Mouse (Mus musculus) forebrain, embryonic 15.5 days (tissue): ENCODE data around the gene Prepl. TPM values are rescaled to one million over a fixed set of nuclear protein-coding genes. Genes with fewer than 3 reads are reported as not detected.

Source experiments
- ATAC-seq: fragments of 200-750 bp; cut with Nextera tagmentation; replicated peaks from 2 replicates; pipeline ENCODE4 v1.8.0; 2017; ENCODE audit warnings: mild to moderate bottlenecking, moderate TSS enrichment, moderate library complexity
- H3K27ac ChIP-seq: fragments of 300-500 bp; sonication (generic); replicated peaks from 2 replicates; pipeline ENCODE4 v1.5.1; 2015; ENCODE audit warnings: mild to moderate bottlenecking, inconsistent platforms
- H3K27me3 ChIP-seq: fragments of 300-500 bp; sonication (generic); 2 replicates; pipeline ENCODE4 v1.6.1; 2015; ENCODE audit warnings: inconsistent platforms
- H3K36me3 ChIP-seq: fragments of 300-500 bp; sonication (generic); 2 replicates; pipeline ENCODE4 v1.6.1; 2015; ENCODE audit warnings: mild to moderate bottlenecking, inconsistent platforms
- H3K4me1 ChIP-seq: fragments of 300-500 bp; sonication (generic); 2 replicates; pipeline ENCODE4 v1.6.1; 2015; ENCODE audit warnings: inconsistent platforms
- H3K4me2 ChIP-seq: fragments of 300-500 bp; sonication (generic); replicated peaks from 2 replicates; pipeline ENCODE4 v1.6.1; 2015; ENCODE audit warnings: mild to moderate bottlenecking, inconsistent platforms
- H3K4me3 ChIP-seq: fragments of 300-500 bp; sonication (generic); 2 replicates; pipeline ENCODE4 v1.5.1; 2015; ENCODE audit warnings: mild to moderate bottlenecking, inconsistent platforms
- H3K9ac ChIP-seq: fragments of 300-500 bp; sonication (generic); replicated peaks from 2 replicates; pipeline ENCODE4 v1.6.1; 2015; ENCODE audit warnings: mild to moderate bottlenecking, inconsistent platforms
- H3K9me3 ChIP-seq: fragments of 300-500 bp; sonication (generic); 2 replicates; pipeline ENCODE4 v1.6.1; 2016; ENCODE audit warnings: inconsistent platforms
- WGBS: fragments of 180-500 bp; shearing (Covaris S2); methylation state at CpG from one replicate; pipeline ENCODE4 v1.1.7; 2015; ENCODE audit warnings: mixed read lengths; 5-methylcytosine and 5-hydroxymethylcytosine counted together
- polyA plus RNA-seq: library from polyadenylated mRNA; unstranded; fragments of >200 nt; fragmentation: Nextera tagmentation; extraction: Ambion mirVana; gene quantifications from 2 replicates; pipeline ENCODE4 v1.2.1, GENCODE M21; 2015

The Prepl gene
- polyA plus RNA-seq = 56.1 and 62.0 TPM in 2 replicates

- Histone ChIP-seq H3K9me3 (no peaks in the 10 kb centered on the region), H3K4me3 (peak within 1 kb of the TSS; percentile 100), H3K36me3 (no peaks in the 10 kb centered on the region), H3K27me3 (no peaks in the 10 kb centered on the region), H3K4me1 (peaks cover 24% of the 10 kb centered on the region), H3K9ac (peak within 1 kb of the TSS; percentile 88), H3K27ac (peak within 1 kb of the TSS; percentile 89), H3K4me2 (peak within 1 kb of the TSS; percentile 94)
- WGBS = under 1% methylated on average over 62 of the region's 63 CpGs
- ATAC-seq = peak; percentile 99
These were observed at the start of gene Prepl, which contains the start of gene Camkmt for GRCm38 (mm10) chr17:85090120-85091099. TSS of gene Prepl (minus strand) at chr17:85090241. TSS of gene Camkmt (plus strand) at chr17:85090552.

- no peak overlapping the region for H3K4me2 ChIP-seq
- H3K27ac ChIP-seq = no peak overlapping the region
- no peaks in the 10 kb centered on the region for H3K36me3 ChIP-seq
- H3K9me3 ChIP-seq = no peaks in the 10 kb centered on the region
- ATAC-seq = no peak
- 84% methylated on average over 1 of the region's 1 CpGs for WGBS
- H3K27me3 ChIP-seq = no peaks in the 10 kb centered on the region
- H3K4me1 ChIP-seq = no peaks in the 10 kb centered on the region
- no peak overlapping the region for H3K4me3 ChIP-seq
- no peak overlapping the region for H3K9ac ChIP-seq
These were observed 48.4 kb upstream of the Prepl start for GRCm38 (mm10) chr17:85138393-85138792.

- Histone ChIP-seq H3K4me3 (no peak overlapping the region), H3K9me3 (no peaks in the 10 kb centered on the region), H3K27ac (no peak overlapping the region), H3K4me2 (no peak overlapping the region), H3K36me3 (no peaks in the 10 kb centered on the region), H3K4me1 (no peaks in the 10 kb centered on the region), H3K27me3 (no peaks in the 10 kb centered on the region), H3K9ac (no peak overlapping the region)
- ATAC-seq = no peak
- 28% methylated on average over 4 of the region's 4 CpGs for WGBS
These were observed 26.6 kb upstream of the Prepl start for GRCm38 (mm10) chr17:85116643-85117042.

DNA sequence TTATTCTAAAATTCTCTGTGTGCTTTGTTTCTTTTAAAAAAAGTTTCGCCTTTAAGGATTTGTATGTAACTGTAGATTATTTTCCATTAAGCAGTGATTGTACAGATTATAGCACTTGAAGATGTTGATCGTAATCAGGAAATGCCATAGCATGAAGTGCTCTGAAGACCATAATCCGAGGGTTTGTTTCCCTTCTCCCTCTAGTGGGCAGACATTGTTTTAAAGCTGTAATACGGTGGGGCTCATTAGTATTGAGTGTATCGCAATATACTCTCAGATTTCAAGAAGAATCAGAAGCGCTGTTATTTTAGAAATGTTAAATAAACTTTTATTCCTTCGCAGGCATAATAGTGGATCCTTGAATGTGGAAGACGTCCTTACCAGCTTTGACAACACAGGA lies 23.4 kb upstream of the Prepl start:
- Histone ChIP-seq H3K4me2 (no peak overlapping the region), H3K9me3 (no peaks in the 10 kb centered on the region), H3K27me3 (no peaks in the 10 kb centered on the region), H3K4me1 (no peaks in the 10 kb centered on the region), H3K9ac (no peak overlapping the region), H3K27ac (no peak overlapping the region), H3K36me3 (no peaks in the 10 kb centered on the region), H3K4me3 (no peak overlapping the region)
- 80% methylated on average over 8 of the region's 8 CpGs for WGBS
- no peak for ATAC-seq

- ATAC-seq = no peak
- H3K27ac ChIP-seq = no peak overlapping the region
- whole genome bisulfite sequencing = 100% methylated on average over 1 of the region's 1 CpGs
These were observed 20.6 kb upstream of the Prepl start for GRCm38 (mm10) chr17:85110640-85111039.

DNA sequence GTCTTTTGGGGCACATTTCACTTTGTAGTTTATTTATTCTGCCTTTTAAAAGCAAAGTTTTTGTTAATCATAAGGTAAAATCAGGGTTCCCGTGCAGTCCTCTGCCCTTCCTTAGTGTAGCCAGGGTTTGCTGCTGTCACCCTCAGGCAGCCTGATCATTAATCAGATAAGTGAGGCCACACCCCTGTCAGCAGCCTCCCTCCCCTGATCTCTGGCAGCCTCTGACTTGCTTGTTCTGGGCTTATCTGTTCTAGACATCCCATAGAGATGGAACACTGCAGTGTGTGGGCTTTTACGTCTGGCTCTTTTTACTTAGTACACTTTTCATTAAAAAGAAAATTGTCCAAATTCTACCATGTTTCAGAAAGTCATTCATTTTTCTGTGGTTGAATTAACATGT lies 13.3 kb upstream of the Prepl start:
- 78% methylated on average over 2 of the region's 2 CpGs for WGBS

More at GRCm38 (mm10) chr17:85110640-85111039, 20.6 kb upstream of the Prepl start:
- Histone ChIP-seq H3K4me3 (no peak overlapping the region), H3K9ac (no peak overlapping the region), H3K4me1 (no peaks in the 10 kb centered on the region), H3K36me3 (no peaks in the 10 kb centered on the region), H3K9me3 (no peaks in the 10 kb centered on the region), H3K4me2 (no peak overlapping the region), H3K27me3 (no peaks in the 10 kb centered on the region)

DNA sequence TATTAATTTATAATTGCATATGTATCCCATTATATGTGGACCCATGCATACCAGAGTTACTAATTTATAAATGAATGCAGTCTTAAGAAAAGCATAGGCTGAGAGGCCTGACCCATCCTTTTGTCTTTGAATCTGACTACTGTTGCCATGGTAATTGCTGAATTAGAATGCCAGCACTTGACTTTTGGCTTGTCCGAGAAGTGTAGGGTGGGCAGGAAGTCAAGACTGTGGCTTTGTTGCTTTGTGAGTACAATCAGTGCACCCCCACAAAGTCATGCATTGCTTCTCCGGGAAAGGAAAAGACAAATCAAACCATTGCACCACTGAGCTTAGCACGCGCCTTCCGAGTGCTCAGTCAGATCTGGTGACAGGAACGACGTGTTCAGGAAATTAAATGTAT lies 11.7 kb upstream of the Prepl start:
- Histone ChIP-seq H3K4me1 (no peaks in the 10 kb centered on the region), H3K36me3 (peaks cover 22% of the 10 kb centered on the region), H3K9ac (no peak overlapping the region), H3K27me3 (no peaks in the 10 kb centered on the region), H3K4me3 (no peak overlapping the region), H3K4me2 (no peak overlapping the region), H3K27ac (no peak overlapping the region), H3K9me3 (0 out of 2 replicates have a peak, but pooled peaks cover 6% of the 10 kb centered on the region)
- ATAC-seq = no peak
- WGBS = 86% methylated on average over 7 of the region's 7 CpGs

More for the DNA sequence above, 13.3 kb upstream of the Prepl start:
- no peak for ATAC-seq
- Histone ChIP-seq H3K36me3 (peaks cover 10% of the 10 kb centered on the region), H3K4me3 (no peak overlapping the region), H3K9me3 (0 out of 2 replicates have a peak, but pooled peaks cover 6% of the 10 kb centered on the region), H3K9ac (no peak overlapping the region), H3K4me1 (no peaks in the 10 kb centered on the region), H3K27ac (no peak overlapping the region), H3K27me3 (no peaks in the 10 kb centered on the region), H3K4me2 (no peak overlapping the region)

DNA sequence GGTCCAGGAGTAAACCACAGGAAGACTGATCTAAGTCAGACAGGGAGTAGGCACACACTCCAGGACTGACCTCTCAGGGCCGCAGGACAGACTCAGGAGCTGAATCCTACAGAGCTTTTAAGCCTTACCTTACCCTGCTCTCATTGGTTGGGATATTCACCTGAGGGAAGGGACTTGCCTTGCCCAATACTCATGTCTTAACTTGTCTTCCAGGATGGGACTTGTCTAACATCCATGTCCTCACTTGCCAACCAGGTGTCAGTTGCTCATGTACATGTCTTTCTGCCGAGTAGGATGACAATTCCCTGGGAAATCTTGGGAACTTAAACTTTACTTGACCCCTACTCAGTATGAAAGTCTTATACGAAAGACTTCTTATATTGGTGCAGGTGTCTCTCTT lies 10.2 kb upstream of the Prepl start:
- H3K4me3 ChIP-seq = no peak overlapping the region
- no peaks in the 10 kb centered on the region for H3K4me1 ChIP-seq
- H3K27me3 ChIP-seq = no peaks in the 10 kb centered on the region
- no peak overlapping the region for H3K9ac ChIP-seq
- H3K36me3 ChIP-seq = peaks cover 22% of the 10 kb centered on the region
- H3K27ac ChIP-seq = no peak overlapping the region
- 91% methylated on average over 3 of the region's 3 CpGs for WGBS
- H3K4me2 ChIP-seq = no peak overlapping the region
- ATAC-seq = no peak
- 0 out of 2 replicates have a peak, but pooled peaks cover 6% of the 10 kb centered on the region for H3K9me3 ChIP-seq

GRCm38 (mm10) chr17:85098677-85099323 lies 8.8 kb upstream of the Prepl start:
- no peaks in the 10 kb centered on the region for H3K27me3 ChIP-seq
- H3K27ac ChIP-seq = no peak overlapping the region
- 0 out of 2 replicates have a peak, but pooled peaks cover 6% of the 10 kb centered on the region for H3K9me3 ChIP-seq
- no peak overlapping the region for H3K4me3 ChIP-seq
- WGBS = 90% methylated on average over 7 of the region's 7 CpGs
- no peak for ATAC-seq
- H3K4me1 ChIP-seq = no peaks in the 10 kb centered on the region
- peaks cover 22% of the 10 kb centered on the region for H3K36me3 ChIP-seq
- H3K9ac ChIP-seq = no peak overlapping the region
- no peak overlapping the region for H3K4me2 ChIP-seq

DNA sequence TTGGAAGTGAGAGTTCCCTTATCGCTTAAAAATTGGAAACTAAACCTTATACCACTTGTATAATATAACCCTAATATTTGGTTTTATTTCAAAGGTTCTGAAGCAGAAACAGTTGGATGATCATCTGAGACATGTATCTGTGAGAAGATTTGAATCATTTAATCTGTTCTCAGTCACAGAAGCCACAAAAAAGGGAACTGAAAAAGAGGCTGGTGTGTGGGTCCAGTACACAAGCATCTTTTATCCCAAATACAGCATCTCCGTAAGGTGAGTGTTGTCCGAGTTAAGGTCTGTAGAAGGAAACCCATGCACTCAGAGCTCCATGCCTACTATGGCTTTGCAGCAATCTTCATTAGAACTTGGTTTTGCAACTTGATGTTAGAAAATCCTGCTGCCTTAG lies 6.4 kb upstream of the Prepl start:
- ATAC-seq = no peak
- H3K9me3 ChIP-seq = 0 out of 2 replicates have a peak, but pooled peaks cover 6% of the 10 kb centered on the region
- no peaks in the 10 kb centered on the region for H3K27me3 ChIP-seq
- H3K9ac ChIP-seq = no peak overlapping the region
- H3K27ac ChIP-seq = no peak overlapping the region
- no peak overlapping the region for H3K4me3 ChIP-seq
- WGBS = 95% methylated on average over 3 of the region's 3 CpGs
- H3K4me1 ChIP-seq = peaks cover 2% of the 10 kb centered on the region
- H3K4me2 ChIP-seq = no peak overlapping the region
- peaks cover 22% of the 10 kb centered on the region for H3K36me3 ChIP-seq

- no peak overlapping the region for H3K4me2 ChIP-seq
- H3K27me3 ChIP-seq = no peaks in the 10 kb centered on the region
- 92% methylated on average over 6 of the region's 6 CpGs for WGBS
- H3K9me3 ChIP-seq = no peaks in the 10 kb centered on the region
- H3K27ac ChIP-seq = no peak overlapping the region
- ATAC-seq = no peak
- peaks cover 24% of the 10 kb centered on the region for H3K4me1 ChIP-seq
- H3K9ac ChIP-seq = no peak overlapping the region
- H3K4me3 ChIP-seq = peak overlapping the region; percentile 100; the same call in 1 of the 2 replicates
- no peaks in the 10 kb centered on the region for H3K36me3 ChIP-seq
These were observed 1.7 kb upstream of the Prepl start for GRCm38 (mm10) chr17:85091762-85092161.

GRCm38 (mm10) chr17:85089621-85090020 lies 420 bp downstream of the Prepl start:
- no peaks in the 10 kb centered on the region for H3K36me3 ChIP-seq
- peak overlapping the region; percentile 94 for H3K4me2 ChIP-seq
- peak overlapping the region; percentile 100 for H3K4me3 ChIP-seq
- peak overlapping the region; percentile 88 for H3K9ac ChIP-seq
- peak; percentile 11 for ATAC-seq
- H3K4me1 ChIP-seq = peaks cover 24% of the 10 kb centered on the region
- under 1% methylated on average over 16 of the region's 16 CpGs for WGBS
- H3K9me3 ChIP-seq = no peaks in the 10 kb centered on the region
- peak overlapping the region; percentile 89 for H3K27ac ChIP-seq
- H3K27me3 ChIP-seq = no peaks in the 10 kb centered on the region
